Mouse (Mus musculus): ENCODE results near the gene Kcnn3.

Kcnn3 gene

GRCm38 (mm10) chr3:89672573-89673317 lies 152.8 kb downstream of the Kcnn3 start:
- DNase-seq, result no peak

GRCm38 (mm10) chr3:89677617-89678016 lies 157.7 kb downstream of the Kcnn3 start:
- no peak for DNase-seq

GRCm38 (mm10) chr3:89686031-89686430 lies 166.1 kb downstream of the Kcnn3 start:
- no peak for DNase-seq

- peak; percentile 72 to 77 for DNase-seq
Measured at GRCm38 (mm10) chr3:89688694-89689581, 169.0 kb downstream of the Kcnn3 start.

- no peak for DNase-seq
Measured at GRCm38 (mm10) chr3:89691776-89692175, 171.8 kb downstream of the Kcnn3 start.

- no peak for DNase-seq
Measured at GRCm38 (mm10) chr3:89696152-89696821, 176.3 kb downstream of the Kcnn3 start.

- no peak for DNase-seq
Measured at GRCm38 (mm10) chr3:89698958-89699357, 179.0 kb downstream of the Kcnn3 start.

- no peak for DNase-seq
Measured at GRCm38 (mm10) chr3:89700461-89700860, 180.5 kb downstream of the Kcnn3 start.

- DNase-seq, result no peak
Measured at GRCm38 (mm10) chr3:89703596-89703995, 183.6 kb downstream of the Kcnn3 start.

GRCm38 (mm10) chr3:89704064-89704463 lies 184.1 kb downstream of the Kcnn3 start:
- DNase-seq, result no peak

GRCm38 (mm10) chr3:89714359-89715206 lies 194.6 kb downstream of the Kcnn3 start, which contains the start of gene Adar:
Gene Adar, plus strand, starts transcription at chr3:89715022.
- DNase-seq, result peak; percentile 67 to 70

- DNase-seq, result peak; percentile 28 to 33
Measured at GRCm38 (mm10) chr3:89715207-89715966, 195.4 kb downstream of the Kcnn3 start.

- DNase-seq, result no peak
Measured at GRCm38 (mm10) chr3:89715967-89716256, 195.9 kb downstream of the Kcnn3 start.

GRCm38 (mm10) chr3:89722032-89722431 lies 202.1 kb downstream of the Kcnn3 start:
- no peak for DNase-seq

- DNase-seq, result no peak
Measured at GRCm38 (mm10) chr3:89723400-89724084, 203.6 kb downstream of the Kcnn3 start.

All from lung, adult 18-20 months (tissue).